Mouse (Mus musculus): ENCODE measurements around the gene Wbp11. TPM values are rescaled to one million over a fixed set of nuclear protein-coding genes. Genes with fewer than 3 reads are reported as not detected.

Wbp11 gene
- 126 and 132 TPM in 2 replicates for polyA plus RNA-seq (2016; fragmentation: Nextera tagmentation; extraction: Ambion mirVana)

DNA sequence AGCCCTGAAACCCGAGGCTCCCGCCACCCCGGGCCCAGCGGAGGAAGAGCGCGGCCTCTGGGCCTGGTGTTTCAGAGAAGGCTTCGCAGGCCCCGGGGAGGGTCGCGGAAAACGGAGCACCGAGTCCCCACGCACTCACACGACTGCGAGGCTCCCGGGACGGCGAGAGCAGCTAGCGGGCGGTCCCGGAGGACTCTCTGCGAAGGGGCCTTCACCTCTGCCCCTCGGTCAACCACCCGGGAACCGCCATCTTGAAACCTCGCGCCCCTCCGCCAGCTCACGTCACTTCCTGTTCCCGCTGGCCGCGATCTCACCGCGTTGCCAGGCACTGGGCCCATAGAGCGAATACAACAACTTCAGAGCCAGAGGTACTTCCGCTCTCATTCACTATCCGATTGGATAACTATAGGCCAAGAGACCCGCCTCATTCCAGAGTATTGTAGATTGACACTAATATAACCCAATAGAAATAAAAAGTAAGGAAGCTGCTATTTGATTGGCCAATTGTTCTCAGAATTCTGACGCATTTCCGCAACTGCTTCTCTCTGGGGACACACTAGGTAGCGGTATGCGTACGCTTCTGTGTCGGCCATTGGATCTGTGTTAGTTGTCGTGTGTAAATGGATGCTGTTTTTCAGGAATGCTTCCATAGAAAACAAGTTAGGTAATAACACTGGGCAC is at the start of gene Wbp11:
Gene Wbp11, minus strand, starts transcription at position 353 of the 681 bp plus-strand sequence.
- H3K27ac ChIP-seq (replicated peaks) = peak within 1 kb of the TSS; percentile 70
- peaks cover 8% of the 10 kb centered on the region for H3K4me1 ChIP-seq
- H3K27me3 ChIP-seq = 0 out of 2 replicates have a peak, but pooled peaks cover 9% of the 10 kb centered on the region
- H3K4me2 ChIP-seq (replicated peaks) = peak within 1 kb of the TSS; percentile 75
- ATAC-seq (ENCODE audit: low FRiP score, low read depth) = peak; percentile 100
- H3K9ac ChIP-seq (replicated peaks) = peak within 1 kb of the TSS; percentile 98
- H3K9me3 ChIP-seq = no peaks in the 10 kb centered on the region
- peak within 1 kb of the TSS; percentile 92 for H3K4me3 ChIP-seq
- peaks cover 20% of the 10 kb centered on the region for H3K36me3 ChIP-seq
- under 1% methylated on average over 45 of the region's 45 CpGs for WGBS

DNA sequence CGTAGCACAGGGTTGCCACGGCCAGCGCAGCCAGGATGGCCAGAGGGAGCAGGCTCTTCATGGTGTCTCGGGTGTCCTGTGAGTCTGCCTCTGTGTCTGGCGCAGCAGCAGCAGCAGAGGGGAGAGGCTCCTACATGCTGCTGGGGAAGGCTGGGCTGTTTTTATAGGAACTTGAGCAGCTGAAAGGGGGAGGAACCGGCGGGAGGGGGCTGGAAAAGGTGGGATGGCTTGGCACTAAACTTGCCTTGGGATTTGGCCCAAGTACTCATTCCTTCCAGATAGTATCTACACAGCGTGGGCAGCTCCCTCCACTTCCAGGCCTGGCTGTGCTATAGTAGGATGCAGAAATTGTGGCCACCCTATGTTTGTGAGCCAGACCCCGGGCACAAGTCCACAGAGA is 47.6 kb upstream of the Wbp11 start, which contains the start of gene Mgp:
Gene Mgp, minus strand, starts transcription at position 154 of the 400 bp plus-strand sequence.
- 65% methylated on average over 9 of the region's 9 CpGs for WGBS
- Histone ChIP-seq H3K4me3 (no peak within 1 kb of the TSS), H3K27ac (replicated peaks) (no peak within 1 kb of the TSS)

DNA sequence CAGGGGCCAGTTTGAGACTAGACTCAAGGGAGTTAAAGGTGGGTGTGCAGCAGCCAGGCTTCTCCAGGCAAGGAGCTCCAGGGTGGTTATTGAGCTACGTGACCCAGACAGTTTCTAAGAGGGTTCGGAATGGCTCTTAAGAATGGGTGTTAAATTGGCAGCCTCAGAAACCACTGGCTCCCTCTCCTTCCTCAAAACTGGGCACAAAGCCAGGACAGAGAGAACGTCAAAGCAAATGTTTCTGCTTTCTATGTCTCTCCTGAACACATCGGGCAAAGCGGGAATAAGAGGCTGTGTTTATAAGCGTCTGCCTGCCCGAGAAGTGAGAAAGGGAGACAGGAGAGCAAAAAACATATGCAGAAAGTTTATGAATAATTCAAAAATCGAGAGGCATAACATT is 46.6 kb upstream of the Wbp11 start:
- Histone ChIP-seq H3K36me3 (no peaks in the 10 kb centered on the region), H3K9ac (replicated peaks) (no peak overlapping the region), H3K27ac (replicated peaks) (no peak overlapping the region), H3K4me1 (no peaks in the 10 kb centered on the region), H3K27me3 (no peaks in the 10 kb centered on the region), H3K4me3 (no peak overlapping the region), H3K4me2 (replicated peaks) (no peak overlapping the region), H3K9me3 (no peaks in the 10 kb centered on the region)
- ATAC-seq (ENCODE audit: low FRiP score, low read depth) = no peak
- 71% methylated on average over 8 of the region's 8 CpGs for WGBS

More for the DNA sequence above, 47.6 kb upstream of the Wbp11 start, which contains the start of gene Mgp:
- no peak for ATAC-seq (ENCODE audit: low FRiP score, low read depth)
- Histone ChIP-seq H3K4me1 (no peaks in the 10 kb centered on the region), H3K27me3 (no peaks in the 10 kb centered on the region), H3K4me2 (replicated peaks) (no peak within 1 kb of the TSS), H3K9ac (replicated peaks) (no peak within 1 kb of the TSS), H3K9me3 (no peaks in the 10 kb centered on the region), H3K36me3 (no peaks in the 10 kb centered on the region)

- Histone ChIP-seq H3K27me3 (no peaks in the 10 kb centered on the region), H3K4me3 (no peak overlapping the region), H3K4me2 (replicated peaks) (no peak overlapping the region), H3K9me3 (no peaks in the 10 kb centered on the region), H3K36me3 (no peaks in the 10 kb centered on the region), H3K27ac (replicated peaks) (no peak overlapping the region), H3K9ac (replicated peaks) (no peak overlapping the region), H3K4me1 (no peaks in the 10 kb centered on the region)
- no peak for ATAC-seq (ENCODE audit: low FRiP score, low read depth)
- WGBS = 80% methylated on average over 5 of the region's 5 CpGs
These were observed 40.9 kb upstream of the Wbp11 start for GRCm38 (mm10) chr6:136868921-136869320.

- H3K4me1 ChIP-seq = no peaks in the 10 kb centered on the region
- no peak overlapping the region for H3K9ac ChIP-seq (replicated peaks)
- no peak for ATAC-seq (ENCODE audit: low FRiP score, low read depth)
- H3K36me3 ChIP-seq = no peaks in the 10 kb centered on the region
- WGBS = 80% methylated on average over 4 of the region's 4 CpGs
- H3K27ac ChIP-seq (replicated peaks) = no peak overlapping the region
- no peak overlapping the region for H3K4me3 ChIP-seq
- H3K9me3 ChIP-seq = no peaks in the 10 kb centered on the region
- no peaks in the 10 kb centered on the region for H3K27me3 ChIP-seq
- H3K4me2 ChIP-seq (replicated peaks) = no peak overlapping the region
These were observed 38.1 kb upstream of the Wbp11 start for GRCm38 (mm10) chr6:136866150-136866549.

- H3K27ac ChIP-seq (replicated peaks) = no peak overlapping the region
- H3K27me3 ChIP-seq = no peaks in the 10 kb centered on the region
- no peaks in the 10 kb centered on the region for H3K36me3 ChIP-seq
- H3K9me3 ChIP-seq = no peaks in the 10 kb centered on the region
- no peak overlapping the region for H3K4me3 ChIP-seq
- H3K9ac ChIP-seq (replicated peaks) = no peak overlapping the region
- no peak for ATAC-seq (ENCODE audit: low FRiP score, low read depth)
- no peak overlapping the region for H3K4me2 ChIP-seq (replicated peaks)
- no peaks in the 10 kb centered on the region for H3K4me1 ChIP-seq
- 86% methylated on average over 5 of the region's 5 CpGs for WGBS
These were observed 37.3 kb upstream of the Wbp11 start for GRCm38 (mm10) chr6:136865360-136865759.

GRCm38 (mm10) chr6:136861020-136861419 is 33.0 kb upstream of the Wbp11 start:
- WGBS = 56% methylated on average over 9 of the region's 9 CpGs

DNA sequence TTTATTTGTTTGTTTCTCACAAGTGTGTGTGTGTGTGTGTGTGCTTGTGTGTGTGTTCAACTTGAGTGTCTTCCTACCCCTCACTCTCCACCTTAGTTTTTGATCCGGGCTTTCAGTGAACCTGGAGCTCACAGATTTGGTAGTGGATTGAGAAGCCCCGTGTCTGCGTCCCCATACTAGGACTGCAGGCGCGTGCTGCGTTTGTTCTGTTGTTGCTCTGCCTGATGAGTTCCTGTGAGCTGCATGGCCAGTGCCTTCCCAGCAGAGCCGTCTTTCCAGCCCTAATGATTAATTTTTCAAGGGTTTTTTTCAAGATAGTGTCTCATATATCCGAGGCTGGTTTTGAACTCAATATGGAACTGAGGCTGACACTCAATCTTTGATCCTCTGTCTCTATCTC is 30.4 kb upstream of the Wbp11 start:
- Histone ChIP-seq H3K4me3 (no peak overlapping the region), H3K9me3 (no peaks in the 10 kb centered on the region), H3K27me3 (no peaks in the 10 kb centered on the region), H3K27ac (replicated peaks) (no peak overlapping the region), H3K9ac (replicated peaks) (no peak overlapping the region), H3K36me3 (no peaks in the 10 kb centered on the region), H3K4me2 (replicated peaks) (no peak overlapping the region), H3K4me1 (no peaks in the 10 kb centered on the region)
- WGBS = 91% methylated on average over 8 of the region's 8 CpGs
- no peak for ATAC-seq (ENCODE audit: low FRiP score, low read depth)

More at GRCm38 (mm10) chr6:136861020-136861419, 33.0 kb upstream of the Wbp11 start:
- H3K27me3 ChIP-seq = no peaks in the 10 kb centered on the region
- H3K27ac ChIP-seq (replicated peaks) = no peak overlapping the region
- no peaks in the 10 kb centered on the region for H3K4me1 ChIP-seq
- no peak overlapping the region for H3K4me2 ChIP-seq (replicated peaks)
- H3K36me3 ChIP-seq = no peaks in the 10 kb centered on the region
- ATAC-seq (ENCODE audit: low FRiP score, low read depth) = no peak
- 0 out of 2 replicates have a peak overlapping the region, but pooled peaks have one; percentile 11 for H3K9ac ChIP-seq (replicated peaks)
- no peak overlapping the region for H3K4me3 ChIP-seq
- H3K9me3 ChIP-seq = no peaks in the 10 kb centered on the region

DNA sequence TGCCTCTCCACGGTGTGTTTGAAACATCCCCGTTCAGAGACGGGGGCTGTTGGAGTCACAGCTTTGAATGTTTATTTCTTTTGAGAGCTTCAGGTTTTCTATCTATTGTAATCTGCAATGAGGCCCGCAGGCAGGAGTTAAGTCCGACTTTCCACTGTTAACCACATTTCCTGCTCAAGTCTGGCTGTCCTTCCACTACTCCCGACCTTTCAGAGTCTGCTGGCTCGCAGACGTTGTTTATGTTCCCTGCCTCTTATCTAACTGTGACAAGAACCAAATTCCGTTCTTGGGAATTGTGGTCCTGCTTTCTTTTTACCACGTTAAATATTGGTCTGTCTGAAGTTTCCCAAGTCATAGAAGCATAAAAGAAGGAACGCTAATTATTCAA is 29.8 kb upstream of the Wbp11 start:
- H3K27ac ChIP-seq (replicated peaks) = no peak overlapping the region
- no peak overlapping the region for H3K4me2 ChIP-seq (replicated peaks)

GRCm38 (mm10) chr6:136857186-136857872 is 29.3 kb upstream of the Wbp11 start, which contains the start of gene Art4:
Gene Art4 (minus strand): TSS chr6:136857733.
- Histone ChIP-seq H3K4me3 (no peak within 1 kb of the TSS), H3K27ac (replicated peaks) (no peak within 1 kb of the TSS), H3K9me3 (no peaks in the 10 kb centered on the region), H3K4me2 (replicated peaks) (no peak within 1 kb of the TSS), H3K27me3 (no peaks in the 10 kb centered on the region), H3K4me1 (no peaks in the 10 kb centered on the region; the same call in 1 of the 2 replicates), H3K36me3 (no peaks in the 10 kb centered on the region), H3K9ac (replicated peaks) (no peak within 1 kb of the TSS)
- 78% methylated on average over 18 of the region's 18 CpGs for WGBS
- no peak for ATAC-seq (ENCODE audit: low FRiP score, low read depth)

More for the DNA sequence above, 29.8 kb upstream of the Wbp11 start:
- no peak overlapping the region for H3K4me3 ChIP-seq
- H3K27me3 ChIP-seq = no peaks in the 10 kb centered on the region
- no peaks in the 10 kb centered on the region for H3K4me1 ChIP-seq
- no peak for ATAC-seq (ENCODE audit: low FRiP score, low read depth)
- H3K9me3 ChIP-seq = no peaks in the 10 kb centered on the region
- H3K36me3 ChIP-seq = no peaks in the 10 kb centered on the region
- 67% methylated on average over 11 of the region's 11 CpGs for WGBS
- no peak overlapping the region for H3K9ac ChIP-seq (replicated peaks)

DNA sequence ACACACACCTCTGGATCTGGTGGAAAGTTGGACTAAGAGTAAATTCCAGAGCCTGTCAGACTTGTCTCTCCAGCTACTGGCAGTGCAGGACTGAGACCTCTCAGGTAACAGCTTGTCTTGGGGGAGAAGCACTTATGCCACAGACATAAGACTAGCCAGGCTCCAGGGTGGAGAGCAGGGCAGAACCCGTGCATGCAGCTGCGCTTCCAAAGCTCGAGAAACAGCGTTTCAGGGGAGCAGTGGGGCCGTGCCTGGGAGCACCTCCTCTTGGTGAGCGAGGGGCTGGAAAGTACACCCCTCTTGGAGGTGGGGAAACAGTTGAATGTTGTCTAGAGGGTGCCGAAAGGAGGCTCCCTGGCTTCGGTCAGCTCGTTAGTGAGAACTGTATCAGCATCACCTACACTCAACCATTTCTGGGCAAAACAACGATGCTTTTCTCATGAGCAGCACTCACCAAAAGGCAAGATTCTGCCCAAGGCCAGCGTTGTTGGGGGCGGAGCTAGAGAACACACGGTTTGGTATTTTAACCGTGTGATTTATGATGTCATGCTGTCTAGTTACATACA is 28.1 kb upstream of the Wbp11 start:
- Histone ChIP-seq H3K9ac (replicated peaks) (no peak overlapping the region), H3K27me3 (no peaks in the 10 kb centered on the region), H3K4me3 (no peak overlapping the region), H3K4me1 (no peaks in the 10 kb centered on the region; the same call in 1 of the 2 replicates), H3K4me2 (replicated peaks) (no peak overlapping the region), H3K36me3 (no peaks in the 10 kb centered on the region), H3K27ac (replicated peaks) (no peak overlapping the region), H3K9me3 (no peaks in the 10 kb centered on the region)
- WGBS = 79% methylated on average over 14 of the region's 14 CpGs
- ATAC-seq (ENCODE audit: low FRiP score, low read depth) = no peak

- WGBS = 80% methylated on average over 2 of the region's 2 CpGs
- ATAC-seq (ENCODE audit: low FRiP score, low read depth) = no peak
- H3K4me1 ChIP-seq = no peaks in the 10 kb centered on the region; the same call in 1 of the 2 replicates
- no peak overlapping the region for H3K27ac ChIP-seq (replicated peaks)
- H3K36me3 ChIP-seq = no peaks in the 10 kb centered on the region
- no peak overlapping the region for H3K4me3 ChIP-seq
- H3K4me2 ChIP-seq (replicated peaks) = no peak overlapping the region
- no peak overlapping the region for H3K9ac ChIP-seq (replicated peaks)
- no peaks in the 10 kb centered on the region for H3K9me3 ChIP-seq
- H3K27me3 ChIP-seq = no peaks in the 10 kb centered on the region
These were observed 27.1 kb upstream of the Wbp11 start for GRCm38 (mm10) chr6:136855183-136855582.

All from midbrain, embryonic 12.5 days (tissue).